Mouse (Mus musculus): ENCODE results near the gene Tbc1d4. TPM values are rescaled to one million over a fixed set of nuclear protein-coding genes. Genes with fewer than 3 reads are reported as not detected.
"Not testable (repeated sequence)": the region's sequence is repeated elsewhere in the genome, so short reads cannot be mapped to it uniquely, and the experiment has no call there.

The Tbc1d4 gene
- total RNA-seq, 2 experiments from 2014 or later = 10.2 to 14.7 TPM

GRCm38 (mm10) chr14:101596691-101597090, 12.3 kb downstream of the Tbc1d4 start:
- no peak for ATAC-seq (replicated peaks; ENCODE audit: poor library complexity, severe bottlenecking)

- no peak for ATAC-seq (replicated peaks; ENCODE audit: poor library complexity, severe bottlenecking)
Observed at GRCm38 (mm10) chr14:101595301-101596080, 13.5 kb downstream of the Tbc1d4 start.

GRCm38 (mm10) chr14:101594001-101594400, 15.0 kb downstream of the Tbc1d4 start:
- no peak for ATAC-seq (replicated peaks; ENCODE audit: poor library complexity, severe bottlenecking)

- no peak for ATAC-seq (replicated peaks; ENCODE audit: poor library complexity, severe bottlenecking)
Observed at GRCm38 (mm10) chr14:101593340-101593739, 15.7 kb downstream of the Tbc1d4 start.

- ATAC-seq (replicated peaks; ENCODE audit: poor library complexity, severe bottlenecking) = no peak
Observed at GRCm38 (mm10) chr14:101591101-101591500, 17.9 kb downstream of the Tbc1d4 start.

GRCm38 (mm10) chr14:101588209-101588991, 20.6 kb downstream of the Tbc1d4 start:
- not testable (repeated sequence) for ATAC-seq (replicated peaks; ENCODE audit: poor library complexity, severe bottlenecking)

- ATAC-seq (replicated peaks; ENCODE audit: poor library complexity, severe bottlenecking) = peak; percentile 44; the same call in 1 of the 2 replicates
Observed at GRCm38 (mm10) chr14:101587366-101588040, 21.5 kb downstream of the Tbc1d4 start.

GRCm38 (mm10) chr14:101586096-101586495, 22.9 kb downstream of the Tbc1d4 start:
- peak; percentile 53 for ATAC-seq (replicated peaks; ENCODE audit: poor library complexity, severe bottlenecking)

- no peak for ATAC-seq (replicated peaks; ENCODE audit: poor library complexity, severe bottlenecking)
Observed at GRCm38 (mm10) chr14:101575651-101576050, 33.3 kb downstream of the Tbc1d4 start.

GRCm38 (mm10) chr14:101574536-101574935, 34.5 kb downstream of the Tbc1d4 start:
- no peak for ATAC-seq (replicated peaks; ENCODE audit: poor library complexity, severe bottlenecking)

GRCm38 (mm10) chr14:101573107-101573614, 35.8 kb downstream of the Tbc1d4 start:
- ATAC-seq (replicated peaks; ENCODE audit: poor library complexity, severe bottlenecking) = no peak

- no peak for ATAC-seq (replicated peaks; ENCODE audit: poor library complexity, severe bottlenecking)
Observed at GRCm38 (mm10) chr14:101568828-101569227, 40.2 kb downstream of the Tbc1d4 start.

- ATAC-seq (replicated peaks; ENCODE audit: poor library complexity, severe bottlenecking) = no peak
Observed at GRCm38 (mm10) chr14:101566717-101567116, 42.3 kb downstream of the Tbc1d4 start.

GRCm38 (mm10) chr14:101565661-101566060, 43.3 kb downstream of the Tbc1d4 start:
- ATAC-seq (replicated peaks; ENCODE audit: poor library complexity, severe bottlenecking) = no peak

GRCm38 (mm10) chr14:101561251-101561701, 47.7 kb downstream of the Tbc1d4 start:
- no peak for ATAC-seq (replicated peaks; ENCODE audit: poor library complexity, severe bottlenecking)

GRCm38 (mm10) chr14:101559446-101559845, 49.5 kb downstream of the Tbc1d4 start:
- ATAC-seq (replicated peaks; ENCODE audit: poor library complexity, severe bottlenecking) = peak; percentile 54; the same call in 1 of the 2 replicates

- ATAC-seq (replicated peaks; ENCODE audit: poor library complexity, severe bottlenecking) = peak; percentile 94
Observed at GRCm38 (mm10) chr14:101548885-101549573, 60.0 kb downstream of the Tbc1d4 start.

- ATAC-seq (replicated peaks; ENCODE audit: poor library complexity, severe bottlenecking) = no peak
Observed at GRCm38 (mm10) chr14:101541863-101542262, 67.1 kb downstream of the Tbc1d4 start.

- ATAC-seq (replicated peaks; ENCODE audit: poor library complexity, severe bottlenecking) = no peak
Observed at GRCm38 (mm10) chr14:101541141-101541540, 67.8 kb downstream of the Tbc1d4 start.

- no peak for ATAC-seq (replicated peaks; ENCODE audit: poor library complexity, severe bottlenecking)
Observed at GRCm38 (mm10) chr14:101540466-101540865, 68.5 kb downstream of the Tbc1d4 start.

All from granulocyte monocyte progenitor cell, adult 5-6 weeks (primary cell).